Mouse (Mus musculus): ENCODE results near the gene Rnf141.

The Rnf141 gene

GRCm38 (mm10) chr7:110792834-110793233 lies 51.4 kb downstream of the Rnf141 start:
- DNase-seq, result no peak

- DNase-seq, result no peak
These were observed 52.1 kb downstream of the Rnf141 start for GRCm38 (mm10) chr7:110792201-110792600.

GRCm38 (mm10) chr7:110790878-110791277 lies 53.4 kb downstream of the Rnf141 start:
- DNase-seq, result no peak

DNA sequence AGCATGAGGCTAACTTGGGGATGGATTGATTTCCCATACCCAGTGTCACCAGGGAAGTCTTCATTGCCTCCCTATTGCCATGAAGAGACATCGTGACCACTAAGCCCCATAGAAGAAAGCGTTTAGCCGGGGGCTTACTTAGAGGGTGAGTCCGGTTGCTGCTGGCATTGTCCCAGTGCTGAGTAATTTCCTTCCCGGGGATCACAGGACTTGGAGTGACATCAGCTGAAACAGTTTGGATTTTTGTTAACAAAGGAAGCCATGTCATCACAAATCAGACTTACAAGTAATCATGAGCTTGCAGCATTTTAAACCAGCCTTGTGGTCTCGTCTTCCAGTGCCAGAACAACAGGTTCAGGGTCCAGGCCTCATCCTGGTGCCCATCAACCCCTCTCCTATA lies 56.9 kb downstream of the Rnf141 start:
- DNase-seq, result no peak

DNA sequence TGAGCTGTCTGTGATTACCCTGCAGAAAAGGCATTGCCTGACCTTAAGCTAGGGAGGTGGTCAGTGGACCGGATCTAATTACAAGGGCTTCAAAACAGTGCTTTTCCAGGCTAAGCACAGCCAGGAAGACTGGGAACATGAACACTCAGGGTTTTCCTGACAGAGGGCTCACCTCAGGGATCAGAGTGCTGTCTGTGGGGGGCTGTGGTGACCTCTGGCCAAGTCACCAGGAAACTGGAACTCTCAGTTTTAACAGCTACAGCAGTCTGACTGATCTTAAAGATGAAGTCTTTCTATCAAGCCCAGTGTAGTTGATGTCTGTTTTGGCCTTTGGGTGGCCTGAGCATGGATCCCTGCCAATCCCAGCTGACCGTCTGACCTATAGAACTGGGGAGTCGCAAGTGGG lies 58.5 kb downstream of the Rnf141 start:
- no peak for DNase-seq

DNA sequence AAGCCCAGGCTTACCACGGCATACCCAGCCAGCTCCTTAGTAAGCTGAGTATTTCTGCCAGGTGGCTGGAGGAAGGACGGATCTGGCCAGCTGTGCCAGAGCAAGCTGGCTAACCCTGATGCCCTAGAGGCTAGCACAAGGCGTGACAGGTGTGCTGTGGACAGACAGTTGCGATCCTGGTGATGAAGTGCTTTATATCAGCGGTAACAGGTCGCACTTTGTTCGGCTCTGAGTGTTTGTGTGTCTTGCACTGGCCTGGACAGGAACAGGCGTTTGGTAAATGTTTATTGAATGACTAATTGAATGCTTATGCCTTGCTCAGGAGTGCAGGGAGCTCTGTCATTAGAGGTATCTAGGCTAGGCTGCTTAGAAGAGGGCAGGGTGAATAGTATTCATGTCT lies 59.3 kb downstream of the Rnf141 start:
- DNase-seq, result no peak

DNA sequence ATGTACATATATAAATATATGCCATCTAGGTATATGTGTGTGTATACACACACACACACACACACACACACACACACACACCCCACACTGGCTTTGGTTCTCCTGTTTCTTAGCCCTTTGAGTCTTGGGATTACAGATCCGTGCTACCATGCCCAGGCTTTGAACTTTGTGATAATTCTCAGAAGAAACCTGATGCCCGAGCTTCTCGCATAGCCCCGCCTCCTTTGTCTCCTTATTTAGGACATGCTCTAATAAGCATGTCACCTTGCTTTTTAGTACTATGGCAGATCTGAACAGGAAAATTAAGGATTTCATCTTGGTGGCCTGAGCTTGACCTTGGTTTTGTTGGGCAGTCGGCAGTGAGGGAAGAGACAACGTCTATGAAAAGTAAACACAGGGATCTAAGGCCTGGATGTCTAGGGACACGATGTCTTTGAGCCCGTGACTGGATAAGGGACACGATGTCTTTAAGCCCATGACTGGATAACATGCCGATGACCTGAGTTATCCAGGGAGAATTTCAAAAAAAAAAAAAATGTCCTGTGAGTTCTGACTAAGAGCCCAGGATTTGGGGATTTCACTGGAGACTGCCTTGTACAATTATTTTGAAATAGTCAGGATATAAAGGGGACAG lies 61.3 kb downstream of the Rnf141 start:
- DNase-seq, result no peak

DNA sequence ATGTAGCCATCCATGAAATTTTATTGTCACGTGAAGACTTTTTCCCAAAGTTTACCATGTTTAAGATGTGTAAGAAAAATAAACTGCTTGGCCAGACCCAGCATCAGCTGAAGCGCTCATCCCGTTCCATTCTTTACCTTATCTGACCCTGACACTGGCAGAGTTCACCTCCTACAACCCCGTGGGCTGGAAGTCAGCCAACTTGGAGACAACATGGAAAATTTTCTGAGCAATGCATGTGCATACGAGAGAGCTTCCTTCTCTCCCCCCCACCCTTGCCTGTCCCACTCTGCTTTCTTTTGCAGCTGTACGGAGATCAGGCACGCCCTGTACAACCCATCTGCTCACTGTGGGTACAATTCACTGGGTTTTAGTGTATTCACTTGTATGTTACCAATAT lies 62.1 kb downstream of the Rnf141 start:
- DNase-seq, result peak; percentile 53

- peak; percentile 90 for DNase-seq
These were observed 63.0 kb downstream of the Rnf141 start for GRCm38 (mm10) chr7:110781231-110781711.

DNA sequence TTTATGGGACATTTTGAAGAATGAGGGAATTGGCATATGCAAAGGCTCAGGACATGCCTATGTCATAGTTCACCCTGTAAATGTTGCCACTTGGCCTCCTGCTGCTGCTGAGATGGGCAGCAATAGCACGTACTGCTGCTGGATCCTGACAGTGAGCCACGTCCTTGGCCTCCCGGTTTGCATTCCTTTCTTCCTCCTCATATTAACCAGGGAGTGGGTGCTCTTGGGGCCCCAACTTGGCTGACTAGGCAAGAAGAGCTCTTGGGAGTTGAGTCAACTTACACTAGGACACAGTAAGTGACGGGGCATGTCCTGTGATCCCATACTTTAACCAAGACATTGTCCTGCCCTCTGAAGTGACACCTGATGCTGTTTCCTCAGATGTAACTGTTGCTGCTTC lies 63.7 kb downstream of the Rnf141 start:
- no peak for DNase-seq

DNA sequence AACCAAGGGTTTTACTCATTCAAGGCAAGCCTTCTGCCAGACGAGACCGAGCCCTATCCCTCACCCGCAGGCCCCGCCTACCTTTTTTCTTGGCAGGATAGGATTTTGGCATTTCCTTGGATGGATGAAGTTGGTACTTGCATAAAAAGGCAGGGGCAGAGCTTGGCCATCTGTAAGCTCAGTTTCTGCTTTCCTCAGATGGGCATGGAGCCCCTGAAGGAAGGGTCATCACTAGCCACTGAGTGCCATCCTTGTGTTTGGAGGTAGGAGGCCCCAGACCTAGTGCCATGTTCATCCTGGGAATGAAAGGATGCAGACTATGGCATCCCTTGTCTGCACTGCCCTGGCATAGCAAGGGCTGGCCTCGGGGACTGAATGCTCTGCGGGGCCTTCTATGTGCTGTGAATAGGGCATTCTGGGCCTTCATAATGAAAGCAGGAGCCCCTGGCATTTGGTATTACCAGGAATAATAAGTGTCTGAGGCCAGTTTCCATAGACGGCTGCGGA lies 64.6 kb downstream of the Rnf141 start:
- DNase-seq, result no peak

DNA sequence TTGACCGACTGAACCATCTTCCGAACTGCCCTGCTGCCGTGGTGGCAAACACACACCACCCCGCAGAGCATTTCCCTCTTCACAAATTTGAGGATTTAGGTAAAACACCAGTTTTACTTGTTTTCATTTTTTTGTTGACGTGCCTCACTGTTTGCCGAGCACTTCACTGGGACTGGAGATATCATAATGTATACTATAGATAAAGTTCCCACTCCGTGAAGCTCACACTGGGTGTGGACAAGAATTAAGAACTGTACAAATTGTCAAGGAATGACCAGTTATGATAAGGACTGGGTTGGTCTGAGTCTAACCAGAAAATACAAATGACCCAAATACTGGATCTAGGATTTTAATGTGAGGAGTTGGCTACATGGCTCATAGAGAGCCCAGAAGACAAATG lies 65.3 kb downstream of the Rnf141 start:
- DNase-seq, result peak; percentile 52

- DNase-seq, result peak; percentile 32
These were observed 66.9 kb downstream of the Rnf141 start for GRCm38 (mm10) chr7:110777146-110778001.

GRCm38 (mm10) chr7:110774674-110775073 lies 69.6 kb downstream of the Rnf141 start:
- peak; percentile 89 for DNase-seq

DNA sequence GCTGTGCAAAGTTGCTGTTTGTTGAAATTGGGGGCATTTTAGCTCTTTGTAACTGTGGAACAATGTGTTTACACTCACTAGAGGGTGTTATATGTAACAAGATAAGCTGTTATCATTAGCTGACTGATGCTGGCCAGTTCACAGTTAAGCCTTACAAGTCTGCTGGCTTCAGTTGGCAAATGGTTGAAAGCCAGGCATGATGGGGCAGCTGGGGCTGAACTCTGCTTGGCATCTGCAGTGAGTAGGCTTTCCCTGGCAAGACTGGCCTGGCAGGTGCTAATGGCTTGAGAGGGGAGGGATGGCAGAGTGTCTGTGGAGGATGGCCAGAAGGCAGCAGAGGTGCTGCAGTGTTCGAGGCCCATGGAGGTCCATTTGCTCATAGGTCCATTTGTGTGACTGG lies 70.2 kb downstream of the Rnf141 start:
- peak; percentile 62 for DNase-seq

- peak; percentile 84 for DNase-seq
These were observed 70.9 kb downstream of the Rnf141 start for GRCm38 (mm10) chr7:110773204-110774002.

GRCm38 (mm10) chr7:110772343-110772742 lies 71.9 kb downstream of the Rnf141 start:
- no peak for DNase-seq

GRCm38 (mm10) chr7:110770949-110771348 lies 73.3 kb downstream of the Rnf141 start:
- DNase-seq, result peak; percentile 50

DNA sequence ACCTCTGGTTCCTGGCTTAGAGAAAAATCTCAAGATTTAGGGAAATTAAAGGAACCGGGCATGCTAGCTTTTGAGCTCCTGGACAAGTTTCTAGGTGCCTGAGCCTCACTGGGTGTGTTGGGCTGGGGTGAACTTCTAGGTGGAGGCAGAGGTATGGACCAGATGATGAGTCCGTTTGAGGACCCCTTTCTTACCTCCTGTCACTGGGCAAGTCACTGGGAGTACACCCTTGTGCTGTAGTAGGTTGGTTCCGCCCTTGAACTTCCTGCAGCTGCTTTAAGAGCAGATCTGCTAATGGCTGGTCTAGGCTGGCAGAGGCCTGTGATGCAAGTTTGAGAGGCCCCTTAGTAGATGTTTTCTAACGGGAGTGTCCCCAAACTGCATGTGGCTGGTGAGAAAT lies 75.2 kb downstream of the Rnf141 start:
- DNase-seq, result peak; percentile 56

DNA sequence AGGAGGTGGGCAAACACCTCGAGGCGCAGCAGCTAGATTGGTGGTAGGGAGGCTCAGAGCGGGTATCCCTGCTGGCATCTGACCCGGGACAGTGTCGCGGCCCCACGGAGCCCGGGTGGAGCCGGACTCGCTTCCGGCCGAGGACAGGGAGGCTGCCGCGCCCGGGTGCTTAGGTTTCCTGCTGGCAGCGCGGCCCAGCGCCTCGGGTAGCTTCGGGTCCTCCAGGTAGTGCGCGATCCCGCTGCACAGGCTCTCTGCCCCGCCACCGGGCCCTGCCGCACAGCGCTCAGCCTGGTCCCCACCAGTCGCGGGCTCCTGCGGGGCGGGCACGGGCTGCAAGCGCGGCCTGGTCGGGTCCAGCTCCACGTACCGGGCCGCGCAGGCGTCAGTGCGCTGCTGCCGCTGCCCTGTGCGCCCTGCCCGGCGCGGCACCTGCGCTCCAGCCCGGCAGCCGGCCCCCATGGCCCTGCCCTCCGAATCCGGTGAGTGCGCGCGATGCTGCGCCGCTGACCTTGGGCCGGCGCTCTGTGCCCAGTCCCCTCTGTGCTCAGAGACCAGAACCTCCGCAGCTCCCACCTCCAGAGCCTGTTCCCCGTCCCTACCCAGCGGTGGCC lies 75.7 kb downstream of the Rnf141 start:
- peak; percentile 59 for DNase-seq

DNA sequence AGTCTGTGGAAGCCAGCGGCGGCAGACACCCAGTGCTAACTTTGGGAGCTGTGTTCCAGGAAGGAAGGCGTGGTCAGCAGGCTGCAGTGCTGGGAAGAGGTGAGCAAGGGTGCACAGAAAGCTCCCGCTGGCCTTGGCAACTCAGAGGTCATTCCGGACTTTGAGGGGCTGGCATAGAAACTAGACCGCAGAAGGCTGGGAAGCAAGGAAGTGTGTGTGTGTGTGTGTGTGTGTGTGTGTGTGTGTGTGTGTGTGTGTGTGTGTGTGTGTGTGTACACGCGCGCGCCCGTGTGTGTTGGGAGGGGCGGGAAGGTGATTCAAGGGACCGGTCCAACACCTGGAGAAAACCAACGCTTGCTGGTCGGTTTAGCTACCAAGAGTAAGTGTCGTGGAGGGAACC lies 76.3 kb downstream of the Rnf141 start, which contains the start of gene Ampd3:
TSS of gene Ampd3 (plus strand) at position 206 of the 400 bp plus-strand sequence.
- DNase-seq, result no peak

- no peak for DNase-seq
These were observed 81.6 kb downstream of the Rnf141 start for GRCm38 (mm10) chr7:110762605-110763180.

Measured in liver (tissue).